Mouse (Mus musculus): Measurements from ENCODE around the gene Lrrc4c.

DNA sequence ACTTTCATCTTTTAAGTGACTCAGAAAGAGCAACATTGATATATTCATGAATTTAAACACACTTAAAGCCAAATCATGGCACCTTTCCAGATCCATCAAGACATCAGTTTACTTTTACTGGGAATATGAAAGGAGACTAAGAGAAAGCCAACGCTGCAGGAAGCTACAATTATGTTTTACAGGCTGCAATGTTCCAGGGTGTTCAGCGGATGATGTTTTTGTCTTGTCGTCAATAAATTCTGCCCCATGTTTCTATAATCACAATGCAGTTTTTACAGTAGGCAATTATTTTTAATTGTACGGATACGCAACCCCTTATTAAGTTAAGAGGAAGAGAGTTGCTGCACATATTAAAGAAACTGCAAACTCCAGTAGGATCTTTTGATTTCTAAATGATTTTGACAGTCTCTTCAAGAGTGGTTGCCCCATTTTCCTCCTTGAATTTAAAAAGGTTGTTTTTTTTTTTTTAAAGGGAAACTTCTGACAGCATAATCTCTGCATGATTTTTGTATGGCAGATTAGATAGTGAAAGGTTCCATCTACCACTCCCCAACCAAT, 532.9 kb downstream of the Lrrc4c start:
- TF ChIP-seq FLI1 (IDR thresholded peaks at IDR 0.05; ENCODE audit: low read length) (no peak), GATA1 (IDR thresholded peaks at IDR 0.05; ENCODE audit: borderline replicate concordance, low read length) (no peak)
